Mouse (Mus musculus) heart, postnatal 0 days (tissue): ENCODE data around the gene Rbbp5. TPM values are rescaled to one million over a fixed set of nuclear protein-coding genes. Genes with fewer than 3 reads are reported as not detected.
"Not testable (repeated sequence)": the region's sequence is repeated elsewhere in the genome, so short reads cannot be mapped to it uniquely, and the experiment has no call there.

Experiments
- ATAC-seq: fragments of 200-750 bp; cut with Nextera tagmentation; 2 replicates; pipeline ENCODE4 v1.8.0; 2017; ENCODE audit warnings: low read depth, moderate number of reproducible peaks, moderate library complexity; ENCODE audit not compliant: insufficient read depth
- DNase-seq: peaks from one replicate; pipeline ENCODE4 v3.0.0-alpha.2; 2016; ENCODE audit warnings: low spot score
- H3K27ac ChIP-seq: fragments of 300-500 bp; sonication (generic); 2 replicates; pipeline ENCODE4 v1.5.1; 2014; ENCODE audit warnings: low read depth, mild to moderate bottlenecking
- H3K27me3 ChIP-seq: fragments of 300-500 bp; sonication (generic); 2 replicates; pipeline ENCODE4 v1.6.1; 2014; ENCODE audit warnings: low read length, mixed read lengths; ENCODE audit not compliant: control insufficient read depth, insufficient read depth
- H3K36me3 ChIP-seq: fragments of 300-500 bp; sonication (generic); replicated peaks from 2 replicates; pipeline ENCODE4 v1.6.1; 2014; ENCODE audit warnings: low read length, mixed read lengths; ENCODE audit not compliant: control insufficient read depth, insufficient read depth
- H3K4me1 ChIP-seq: fragments of 300-500 bp; sonication (generic); 2 replicates; pipeline ENCODE4 v1.6.1; 2014; ENCODE audit warnings: antibody characterized with exemption; ENCODE audit not compliant: control insufficient read depth, insufficient read depth
- H3K4me2 ChIP-seq: fragments of 300-500 bp; sonication (generic); 2 replicates; pipeline ENCODE4 v1.6.1; 2014; ENCODE audit warnings: low read depth, mild to moderate bottlenecking, low read length, moderate library complexity
- H3K4me3 ChIP-seq: fragments of 300-500 bp; sonication (generic); 2 replicates; pipeline ENCODE4 v1.5.1; 2014; ENCODE audit warnings: low read depth, low read length
- H3K9ac ChIP-seq: fragments of 300-500 bp; sonication (generic); replicated peaks from 2 replicates; pipeline ENCODE4 v1.6.1; 2014; ENCODE audit warnings: low read depth, low read length, mixed read lengths
- H3K9me3 ChIP-seq: fragments of 300-500 bp; sonication (generic); replicated peaks from 2 replicates; pipeline ENCODE4 v1.6.1; 2016; ENCODE audit warnings: low read length; ENCODE audit not compliant: control insufficient read depth
- CTCF ChIP-seq: IDR thresholded peaks from 2 replicates; pipeline ENCODE4 v1.5.1; 2016; ENCODE audit warnings: antibody characterized with exemption, control low read depth, low read depth
- EP300 ChIP-seq: IDR thresholded peaks from 2 replicates; pipeline ENCODE4 v1.6.1; 2016; ENCODE audit warnings: antibody characterized with exemption, low read depth
- WGBS: fragments of 180-500 bp; shearing (Covaris S2); extraction: QIAGEN DNeasy Blood & Tissue Kit; methylation state at CpG from one replicate; pipeline ENCODE4 v1.1.7; 2014; 5-methylcytosine and 5-hydroxymethylcytosine counted together
- polyA plus RNA-seq: library from polyadenylated mRNA; unstranded; fragments of >200 nt; fragmentation: Nextera tagmentation; extraction: Ambion mirVana; gene quantifications from 2 replicates; pipeline ENCODE4 v1.2.1, GENCODE M21; 2015
- total RNA-seq: library from RNA; depleted of rRNA; stranded (reverse); fragments of >200 nt; gene quantifications from 2 replicates; pipeline ENCODE4 v1.2.3, GENCODE M21; 2014; ENCODE audit warnings: low replicate concordance

Gene Rbbp5
- total and polyA plus RNA-seq, 2 experiments from 2014 or later = 15.8 to 35.3 TPM

DNA sequence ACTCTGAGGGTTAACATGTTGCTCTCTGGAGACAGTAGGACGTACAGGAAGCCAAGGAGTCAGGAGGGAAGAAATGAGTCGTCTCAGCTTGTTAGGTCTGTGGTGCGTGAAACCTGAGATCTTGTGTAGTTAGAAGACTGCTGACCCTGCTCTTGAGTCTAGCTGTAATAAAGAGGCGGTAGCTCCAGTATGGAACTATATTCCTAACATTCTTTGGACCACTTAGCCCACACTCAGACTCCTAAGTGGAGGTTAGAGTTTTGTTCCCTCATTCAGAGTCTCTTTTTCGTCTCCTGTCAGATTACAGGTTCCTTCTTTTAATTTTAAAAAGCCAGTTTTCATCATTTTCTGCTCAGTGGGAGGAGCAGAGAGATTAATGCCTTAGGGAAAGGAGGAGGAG lies 12.5 kb upstream of the Rbbp5 start:
- no peak overlapping the region for H3K9ac ChIP-seq
- TF ChIP-seq CTCF = no peak
- TF ChIP-seq EP300 = no peak
- ATAC-seq (no peak), DNase-seq (no peak)
- 0 out of 2 replicates have a peak, but pooled peaks cover 5% of the 10 kb centered on the region for H3K4me1 ChIP-seq
- 73% methylated on average over 5 of the region's 5 CpGs for WGBS
- H3K27me3 ChIP-seq = no peaks in the 10 kb centered on the region
- no peaks in the 10 kb centered on the region for H3K9me3 ChIP-seq
- H3K36me3 ChIP-seq = peaks cover 50% of the 10 kb centered on the region
- no peak overlapping the region for H3K27ac ChIP-seq
- H3K4me2 ChIP-seq = no peak overlapping the region
- H3K4me3 ChIP-seq = no peak overlapping the region

DNA sequence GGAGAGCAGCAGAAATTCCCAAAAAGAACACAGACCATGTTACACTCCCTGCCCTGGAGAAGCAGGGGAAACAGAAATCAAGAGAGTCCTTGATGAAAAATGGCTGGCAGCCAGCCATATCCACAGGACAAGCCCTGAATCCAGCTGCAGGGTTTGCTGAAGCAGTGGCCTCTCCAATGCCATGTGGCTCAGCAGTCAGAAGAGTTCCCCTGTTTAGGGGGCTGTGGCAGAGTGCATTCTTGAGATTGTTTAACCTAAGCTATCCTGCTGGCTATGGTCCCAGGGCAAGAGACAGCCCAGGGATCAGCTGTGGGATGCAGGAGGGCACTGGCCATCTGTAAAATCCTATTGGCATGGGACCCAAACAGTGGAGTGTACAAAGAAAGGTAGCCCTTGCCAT lies 8.2 kb upstream of the Rbbp5 start:
- no peak overlapping the region for H3K27ac ChIP-seq
- H3K4me1 ChIP-seq = 0 out of 2 replicates have a peak, but pooled peaks cover 5% of the 10 kb centered on the region
- H3K9me3 ChIP-seq = no peaks in the 10 kb centered on the region
- no peak overlapping the region for H3K9ac ChIP-seq
- no peaks in the 10 kb centered on the region for H3K27me3 ChIP-seq
- no peak for DNase-seq
- no peak overlapping the region for H3K4me3 ChIP-seq
- no peak overlapping the region for H3K4me2 ChIP-seq
- ATAC-seq = peak; percentile 74; the same call in 1 of the 2 replicates
- no peak for TF ChIP-seq EP300
- TF ChIP-seq CTCF = no peak
- peaks cover 23% of the 10 kb centered on the region for H3K36me3 ChIP-seq

DNA sequence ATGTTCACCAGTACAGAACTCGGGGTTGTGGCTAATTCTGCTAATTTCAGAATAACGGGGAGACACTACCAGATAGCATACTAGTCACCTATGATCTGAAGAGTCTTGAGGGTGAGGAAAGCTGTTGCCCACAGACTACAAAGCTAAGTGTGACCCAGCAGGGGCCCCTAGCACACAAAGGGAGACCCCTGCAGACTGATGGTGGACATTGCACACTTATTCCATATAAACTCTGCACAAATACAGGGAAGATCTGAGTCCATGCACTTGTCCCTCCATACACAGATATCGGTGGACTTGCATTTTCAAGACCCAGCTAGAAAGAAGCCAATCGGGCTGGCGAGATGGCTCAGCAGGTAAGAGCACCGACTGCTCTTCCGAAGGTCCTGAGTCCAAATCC lies 7.6 kb upstream of the Rbbp5 start:
- Histone ChIP-seq H3K9ac (no peak overlapping the region), H3K4me2 (no peak overlapping the region), H3K9me3 (no peaks in the 10 kb centered on the region), H3K4me1 (0 out of 2 replicates have a peak, but pooled peaks cover 5% of the 10 kb centered on the region), H3K36me3 (peaks cover 17% of the 10 kb centered on the region), H3K4me3 (no peak overlapping the region), H3K27ac (no peak overlapping the region), H3K27me3 (no peaks in the 10 kb centered on the region)
- WGBS = 87% methylated on average over 7 of the region's 7 CpGs
- TF ChIP-seq CTCF (no peak), EP300 (no peak)
- DNase-seq (no peak), ATAC-seq (no peak)

DNA sequence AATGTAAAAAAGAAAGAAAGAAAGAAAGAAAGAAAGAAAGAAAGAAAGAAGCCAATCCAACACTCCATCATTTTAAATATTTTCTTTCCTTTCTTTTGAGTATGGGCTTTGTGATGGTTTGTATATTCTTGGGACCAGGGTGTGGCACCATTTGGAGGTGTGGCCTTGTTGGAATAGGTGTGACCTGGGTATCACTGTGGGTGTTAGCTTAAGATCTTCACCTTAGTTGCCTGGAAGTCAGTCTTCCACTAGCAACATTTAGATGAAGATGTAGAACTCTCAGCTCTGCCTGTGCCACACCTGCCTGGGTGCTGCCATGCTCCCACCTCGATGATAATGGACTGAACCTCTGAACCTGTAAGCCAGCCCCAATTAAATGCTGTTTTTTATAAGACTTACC lies 7.1 kb upstream of the Rbbp5 start:
- H3K36me3 ChIP-seq = peaks cover 12% of the 10 kb centered on the region
- not testable (repeated sequence) for H3K4me2 ChIP-seq, ATAC-seq, H3K4me1 ChIP-seq, H3K27ac ChIP-seq, H3K4me3 ChIP-seq, DNase-seq, H3K9ac ChIP-seq, H3K27me3 ChIP-seq, H3K9me3 ChIP-seq
- WGBS = 90% methylated on average over 1 of the region's 1 CpGs

DNA sequence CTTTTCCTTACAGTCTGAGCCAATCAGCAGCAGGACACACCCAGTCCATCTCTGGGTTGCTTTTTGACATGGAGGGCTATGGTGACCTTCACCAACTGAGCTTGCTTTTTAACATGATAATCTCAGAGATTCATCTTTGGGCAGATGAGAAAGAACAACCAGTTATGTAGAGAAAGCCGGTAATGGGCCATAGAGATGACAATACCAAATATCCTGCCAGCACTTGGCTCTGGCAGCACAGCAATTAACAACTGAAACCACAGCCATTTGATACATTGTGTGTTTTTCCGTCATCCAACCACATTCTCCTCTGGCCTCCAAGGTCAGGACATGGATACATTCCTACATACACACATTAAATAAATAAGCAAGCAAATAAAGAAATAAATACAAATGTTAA lies 6.1 kb upstream of the Rbbp5 start:
- Histone ChIP-seq H3K9ac (no peak overlapping the region), H3K36me3 (peaks cover 9% of the 10 kb centered on the region; the same call in 1 of the 2 replicates), H3K4me1 (0 out of 2 replicates have a peak, but pooled peaks cover 8% of the 10 kb centered on the region), H3K27me3 (no peaks in the 10 kb centered on the region), H3K27ac (no peak overlapping the region), H3K4me3 (no peak overlapping the region), H3K9me3 (no peaks in the 10 kb centered on the region), H3K4me2 (no peak overlapping the region)
- no peak for TF ChIP-seq EP300
- no peak for TF ChIP-seq CTCF
- no peak for ATAC-seq
- 86% methylated on average over 2 of the region's 2 CpGs for WGBS
- DNase-seq = no peak

DNA sequence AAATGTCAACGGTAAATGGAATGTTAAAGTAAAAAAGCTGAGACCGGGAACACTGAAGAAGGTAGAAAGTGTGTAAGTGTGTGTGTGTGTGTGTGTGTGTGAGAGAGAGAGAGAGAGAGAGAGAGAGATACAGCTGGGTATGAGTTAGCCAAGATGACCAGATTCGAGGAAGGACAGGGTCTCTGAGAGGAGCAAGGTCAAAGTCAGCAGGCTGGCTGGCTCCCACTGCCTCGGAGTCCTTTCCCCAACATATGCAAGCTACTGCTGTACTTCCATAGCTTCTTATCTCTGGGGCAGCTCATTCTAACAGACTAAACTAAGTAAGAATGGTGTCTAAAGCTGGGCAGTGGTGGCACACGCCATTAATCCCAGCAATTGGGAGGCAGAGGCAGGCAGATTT lies 5.7 kb upstream of the Rbbp5 start:
- H3K9ac ChIP-seq = no peak overlapping the region
- H3K4me3 ChIP-seq = no peak overlapping the region
- no peak for TF ChIP-seq EP300
- no peak for TF ChIP-seq CTCF
- no peak overlapping the region for H3K4me2 ChIP-seq
- no peaks in the 10 kb centered on the region for H3K27me3 ChIP-seq
- DNase-seq = no peak
- ATAC-seq = no peak
- 0 out of 2 replicates have a peak, but pooled peaks cover 13% of the 10 kb centered on the region for H3K4me1 ChIP-seq
- 68% methylated on average over 5 of the region's 5 CpGs for WGBS
- H3K36me3 ChIP-seq = peaks cover 5% of the 10 kb centered on the region; the same call in 1 of the 2 replicates
- no peak overlapping the region for H3K27ac ChIP-seq
- no peaks in the 10 kb centered on the region for H3K9me3 ChIP-seq
